Mouse (Mus musculus) spleen, adult 2 months (tissue): ENCODE results near the gene Txndc2.

Source experiments
- CTCF ChIP-seq: fragments of 200-500 bp; IDR thresholded peaks from 2 replicates; pipeline ENCODE4 v1.5.1; 2011; ENCODE audit warnings: mild to moderate bottlenecking, inconsistent platforms; ENCODE audit not compliant: insufficient read depth, insufficient read length, insufficient replicate concordance; ENCODE audit errors: extremely low read depth
- POLR2A ChIP-seq: fragments of 200-500 bp; IDR thresholded peaks from 2 replicates; pipeline ENCODE4 v1.6.1; 2011; ENCODE audit warnings: low read depth, low read length, inconsistent platforms

DNA sequence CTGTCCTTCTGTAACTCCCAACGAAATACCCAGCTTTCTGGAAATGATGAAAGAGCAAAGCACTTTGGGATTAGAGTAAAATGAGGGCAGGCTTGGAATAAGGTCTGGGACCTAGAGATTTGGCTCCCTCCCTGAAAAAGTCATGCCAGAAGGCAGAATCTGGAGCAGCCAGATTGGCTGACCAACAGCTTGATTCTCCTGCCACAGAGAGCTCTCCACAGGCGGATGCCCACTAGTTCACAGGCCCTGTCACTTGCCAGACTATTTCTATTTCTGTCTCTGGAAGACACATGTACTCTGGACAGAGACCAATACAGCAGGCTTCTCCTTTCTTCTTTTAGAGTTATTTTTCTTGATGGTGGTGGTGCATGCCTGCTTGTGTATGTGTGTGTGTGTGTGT lies 41.8 kb upstream of the Txndc2 start:
- TF ChIP-seq POLR2A (no peak), CTCF (no peak)
